Mouse (Mus musculus) limb, embryonic 12.5 days (tissue): ENCODE measurements around the gene Sox8. TPM values are rescaled to one million over a fixed set of nuclear protein-coding genes. Genes with fewer than 3 reads are reported as not detected.

Experiments
- ATAC-seq: fragments of 200-750 bp; cut with Nextera tagmentation; 2 replicates; pipeline ENCODE4 v1.8.0; 2017; ENCODE audit warnings: low read depth, moderate TSS enrichment; ENCODE audit not compliant: insufficient number of reproducible peaks, insufficient read depth, low FRiP score, low TSS enrichment
- H3K27ac ChIP-seq: fragments of 300-500 bp; sonication (generic); 2 replicates; pipeline ENCODE4 v1.5.1; 2016; ENCODE audit warnings: mild to moderate bottlenecking, moderate library complexity
- H3K27me3 ChIP-seq: fragments of 300-500 bp; sonication (generic); 2 replicates; pipeline ENCODE4 v1.6.1; 2016; ENCODE audit warnings: mild to moderate bottlenecking, moderate library complexity
- H3K36me3 ChIP-seq: fragments of 300-500 bp; sonication (generic); 2 replicates; pipeline ENCODE4 v1.6.1; 2016; ENCODE audit warnings: mild to moderate bottlenecking, moderate library complexity
- H3K4me1 ChIP-seq: fragments of 300-500 bp; sonication (generic); replicated peaks from 2 replicates; pipeline ENCODE4 v1.6.1; 2016
- H3K4me2 ChIP-seq: fragments of 300-500 bp; sonication (generic); 2 replicates; pipeline ENCODE4 v1.6.1; 2016; ENCODE audit warnings: mild to moderate bottlenecking, moderate library complexity
- H3K4me3 ChIP-seq: fragments of 300-500 bp; sonication (generic); replicated peaks from 2 replicates; pipeline ENCODE4 v1.5.1; 2016; ENCODE audit warnings: mild to moderate bottlenecking
- H3K9ac ChIP-seq: fragments of 300-500 bp; sonication (generic); replicated peaks from 2 replicates; pipeline ENCODE4 v1.6.1; 2016; ENCODE audit warnings: mild to moderate bottlenecking, moderate library complexity
- H3K9me3 ChIP-seq: fragments of 300-500 bp; sonication (generic); 2 replicates; pipeline ENCODE4 v1.6.1; 2016; ENCODE audit warnings: mild to moderate bottlenecking, moderate library complexity
- WGBS: fragments of 180-500 bp; shearing (Covaris S2); methylation state at CpG from one replicate; pipeline ENCODE4 v1.1.7; 2016; 5-methylcytosine and 5-hydroxymethylcytosine counted together
- polyA plus RNA-seq: library from polyadenylated mRNA; unstranded; fragments of >200 nt; fragmentation: Nextera tagmentation; extraction: Ambion mirVana; gene quantifications from 2 replicates; pipeline ENCODE4 v1.2.1, GENCODE M21; 2016

Sox8 gene
- polyA plus RNA-seq, 1 experiment from 2014 or later: 10.1 TPM

- H3K9me3 ChIP-seq: no peaks in the 10 kb centered on the region
- no peak overlapping the region for H3K4me3 ChIP-seq
- 76% methylated on average over 8 of the region's 8 CpGs for WGBS
- no peak overlapping the region for H3K27ac ChIP-seq
- peaks cover 76% of the 10 kb centered on the region for H3K27me3 ChIP-seq
- no peak; the same call in 1 of the 2 replicates for ATAC-seq
- H3K36me3 ChIP-seq: peaks cover 7% of the 10 kb centered on the region; the same call in 1 of the 2 replicates
- H3K4me1 ChIP-seq: peaks cover 43% of the 10 kb centered on the region
- H3K9ac ChIP-seq: no peak overlapping the region
- no peak overlapping the region for H3K4me2 ChIP-seq
Measured at GRCm38 (mm10) chr17:25602366-25602765, 31.9 kb upstream of the Sox8 start.

- WGBS: 53% methylated on average over 3 of the region's 3 CpGs
- Histone ChIP-seq H3K4me3 (no peak overlapping the region), H3K9ac (no peak overlapping the region), H3K4me1 (peaks cover 40% of the 10 kb centered on the region), H3K27ac (no peak overlapping the region), H3K9me3 (no peaks in the 10 kb centered on the region), H3K4me2 (no peak overlapping the region), H3K27me3 (peaks cover 76% of the 10 kb centered on the region), H3K36me3 (peaks cover 10% of the 10 kb centered on the region; the same call in 1 of the 2 replicates)
- ATAC-seq: no peak
Measured at GRCm38 (mm10) chr17:25597537-25597936, 27.1 kb upstream of the Sox8 start.

- H3K9ac ChIP-seq: no peak overlapping the region
- peaks cover 7% of the 10 kb centered on the region for H3K9me3 ChIP-seq
- H3K27me3 ChIP-seq: peaks cover 77% of the 10 kb centered on the region
- no peak overlapping the region for H3K4me3 ChIP-seq
- peaks cover 17% of the 10 kb centered on the region for H3K36me3 ChIP-seq
- peaks cover 42% of the 10 kb centered on the region for H3K4me1 ChIP-seq
- no peak overlapping the region for H3K27ac ChIP-seq
- 81% methylated on average over 5 of the region's 5 CpGs for WGBS
- no peak overlapping the region for H3K4me2 ChIP-seq
- no peak for ATAC-seq
Measured at GRCm38 (mm10) chr17:25595495-25595894, 25.0 kb upstream of the Sox8 start.

- H3K27ac ChIP-seq: peak overlapping the region; percentile 84
- peak overlapping the region; percentile 25 for H3K4me2 ChIP-seq
- ATAC-seq: peak; percentile 85
- peaks cover 31% of the 10 kb centered on the region for H3K36me3 ChIP-seq
- H3K9ac ChIP-seq: no peak overlapping the region
- H3K4me1 ChIP-seq: peaks cover 42% of the 10 kb centered on the region
- H3K4me3 ChIP-seq: no peak overlapping the region
- peaks cover 10% of the 10 kb centered on the region for H3K9me3 ChIP-seq
- peaks cover 76% of the 10 kb centered on the region for H3K27me3 ChIP-seq
- 7% methylated on average over 22 of the region's 22 CpGs for WGBS
Measured at GRCm38 (mm10) chr17:25593411-25594261, 23.1 kb upstream of the Sox8 start.

GRCm38 (mm10) chr17:25592336-25592735 is 21.9 kb upstream of the Sox8 start:
- Histone ChIP-seq H3K4me3 (no peak overlapping the region), H3K9ac (0 out of 2 replicates have a peak overlapping the region, but pooled peaks have one; percentile 40), H3K9me3 (peaks cover 10% of the 10 kb centered on the region), H3K27ac (peak overlapping the region; percentile 84; the same call in 1 of the 2 replicates), H3K36me3 (peaks cover 44% of the 10 kb centered on the region), H3K4me2 (0 out of 2 replicates have a peak overlapping the region, but pooled peaks have one; percentile 25), H3K27me3 (peaks cover 75% of the 10 kb centered on the region), H3K4me1 (peaks cover 39% of the 10 kb centered on the region)
- WGBS: 77% methylated on average over 6 of the region's 6 CpGs
- no peak for ATAC-seq

- 79% methylated on average over 4 of the region's 4 CpGs for WGBS
- H3K4me2 ChIP-seq: no peak overlapping the region
- H3K27me3 ChIP-seq: peaks cover 65% of the 10 kb centered on the region
- peaks cover 10% of the 10 kb centered on the region for H3K9me3 ChIP-seq
- H3K27ac ChIP-seq: no peak overlapping the region
- H3K4me1 ChIP-seq: peaks cover 37% of the 10 kb centered on the region
- H3K36me3 ChIP-seq: peaks cover 46% of the 10 kb centered on the region
- H3K4me3 ChIP-seq: no peak overlapping the region
- no peak for ATAC-seq
- no peak overlapping the region for H3K9ac ChIP-seq
Measured at GRCm38 (mm10) chr17:25590985-25591384, 20.5 kb upstream of the Sox8 start.

GRCm38 (mm10) chr17:25590068-25590467 is 19.6 kb upstream of the Sox8 start:
- ATAC-seq: no peak
- peaks cover 10% of the 10 kb centered on the region for H3K9me3 ChIP-seq

GRCm38 (mm10) chr17:25584646-25585045 is 14.2 kb upstream of the Sox8 start:
- ATAC-seq: no peak
- peaks cover 46% of the 10 kb centered on the region for H3K27me3 ChIP-seq
- H3K36me3 ChIP-seq: peaks cover 39% of the 10 kb centered on the region

More at GRCm38 (mm10) chr17:25590068-25590467, 19.6 kb upstream of the Sox8 start:
- Histone ChIP-seq H3K9ac (no peak overlapping the region), H3K36me3 (peaks cover 55% of the 10 kb centered on the region), H3K27ac (no peak overlapping the region), H3K27me3 (peaks cover 64% of the 10 kb centered on the region), H3K4me1 (peaks cover 30% of the 10 kb centered on the region), H3K4me2 (no peak overlapping the region), H3K4me3 (no peak overlapping the region)
- 95% methylated on average over 6 of the region's 6 CpGs for WGBS

GRCm38 (mm10) chr17:25583858-25584257 is 13.4 kb upstream of the Sox8 start:
- H3K36me3 ChIP-seq: peaks cover 34% of the 10 kb centered on the region
- no peak for ATAC-seq
- no peak overlapping the region for H3K9ac ChIP-seq
- WGBS: 86% methylated on average over 8 of the region's 8 CpGs
- H3K4me2 ChIP-seq: no peak overlapping the region
- H3K27ac ChIP-seq: no peak overlapping the region
- peaks cover 39% of the 10 kb centered on the region for H3K27me3 ChIP-seq
- H3K9me3 ChIP-seq: no peaks in the 10 kb centered on the region
- H3K4me3 ChIP-seq: no peak overlapping the region
- H3K4me1 ChIP-seq: peaks cover 14% of the 10 kb centered on the region

More at GRCm38 (mm10) chr17:25584646-25585045, 14.2 kb upstream of the Sox8 start:
- Histone ChIP-seq H3K4me3 (no peak overlapping the region), H3K27ac (no peak overlapping the region), H3K4me1 (peaks cover 11% of the 10 kb centered on the region), H3K9ac (no peak overlapping the region), H3K4me2 (no peak overlapping the region), H3K9me3 (no peaks in the 10 kb centered on the region)
- WGBS: 93% methylated on average over 9 of the region's 9 CpGs

- H3K27ac ChIP-seq: no peak overlapping the region
- no peak overlapping the region for H3K9ac ChIP-seq
- H3K4me2 ChIP-seq: no peak overlapping the region
- no peak for ATAC-seq
- no peak overlapping the region for H3K4me3 ChIP-seq
- H3K4me1 ChIP-seq: peaks cover 22% of the 10 kb centered on the region
- peaks cover 31% of the 10 kb centered on the region for H3K27me3 ChIP-seq
- 75% methylated on average over 4 of the region's 4 CpGs for WGBS
- H3K36me3 ChIP-seq: peaks cover 26% of the 10 kb centered on the region
- H3K9me3 ChIP-seq: no peaks in the 10 kb centered on the region
Measured at GRCm38 (mm10) chr17:25583099-25583498, 12.6 kb upstream of the Sox8 start.

GRCm38 (mm10) chr17:25582076-25582475 is 11.6 kb upstream of the Sox8 start:
- 88% methylated on average over 8 of the region's 8 CpGs for WGBS
- H3K4me3 ChIP-seq: no peak overlapping the region
- no peak overlapping the region for H3K27ac ChIP-seq
- no peak overlapping the region for H3K4me2 ChIP-seq
- H3K27me3 ChIP-seq: peaks cover 27% of the 10 kb centered on the region; the same call in 1 of the 2 replicates
- H3K9ac ChIP-seq: 0 out of 2 replicates have a peak overlapping the region, but pooled peaks have one; percentile 27
- H3K36me3 ChIP-seq: peaks cover 18% of the 10 kb centered on the region
- no peaks in the 10 kb centered on the region for H3K9me3 ChIP-seq
- ATAC-seq: no peak
- H3K4me1 ChIP-seq: peaks cover 30% of the 10 kb centered on the region
